Mouse (Mus musculus): ENCODE measurements at regions not wholly inside any gene's neighbourhood (a gene's known extent, or its start where the extent isn't known, plus 50 kb on each side); places are given as distances from the start of the nearest gene placed in this dataset.

- TF ChIP-seq CTCF (IDR thresholded peaks at IDR 0.05; ENCODE audit: low read depth, low read length), result no peak
- no peak for TF ChIP-seq POLR2A (IDR thresholded peaks at IDR 0.05; ENCODE audit: extremely low read depth, insufficient read depth, low read length)
These were observed 1408.5 kb upstream of the Flrt2 start for GRCm38 (mm10) chr12:94283572-94283971.
